Mouse (Mus musculus) intestine, embryonic 14.5 days (tissue): ENCODE data around the gene Samd10. TPM values are rescaled to one million over a fixed set of nuclear protein-coding genes. Genes with fewer than 3 reads are reported as not detected.

Experiments used
- ATAC-seq: fragments of 200-750 bp; cut with Nextera tagmentation; replicated peaks from 2 replicates; pipeline ENCODE4 v1.8.0; 2017; ENCODE audit warnings: low read depth, moderate number of reproducible peaks, moderate TSS enrichment, moderate library complexity; ENCODE audit not compliant: low FRiP score, low TSS enrichment
- DNase-seq: peaks from one replicate; pipeline ENCODE4 v3.0.0-alpha.2; 2018; ENCODE audit warnings: low spot score
- H3K27ac ChIP-seq: fragments of 300-500 bp; sonication (generic); 2 replicates; pipeline ENCODE4 v1.5.1; 2014; ENCODE audit warnings: low read depth, mild to moderate bottlenecking, control low read depth
- H3K27me3 ChIP-seq: fragments of 300-500 bp; sonication (generic); replicated peaks from 2 replicates; pipeline ENCODE4 v1.6.1; 2014; ENCODE audit warnings: low read length, control low read depth; ENCODE audit not compliant: control insufficient read depth, insufficient read depth
- H3K36me3 ChIP-seq: fragments of 300-500 bp; sonication (generic); 2 replicates; pipeline ENCODE4 v1.6.1; 2014; ENCODE audit warnings: low read length, control low read depth; ENCODE audit not compliant: control insufficient read depth, insufficient read depth
- H3K4me1 ChIP-seq: fragments of 300-500 bp; sonication (generic); replicated peaks from 2 replicates; pipeline ENCODE4 v1.6.1; 2014; ENCODE audit warnings: low read length, control low read depth, mixed read lengths; ENCODE audit not compliant: control insufficient read depth, insufficient read depth
- H3K4me2 ChIP-seq: fragments of 300-500 bp; sonication (generic); 2 replicates; pipeline ENCODE4 v1.6.1; 2014; ENCODE audit warnings: low read length
- H3K4me3 ChIP-seq: fragments of 300-500 bp; sonication (generic); 2 replicates; pipeline ENCODE4 v1.5.1; 2014; ENCODE audit warnings: low read depth, low read length, control low read depth, mixed read lengths
- H3K9ac ChIP-seq: fragments of 300-500 bp; sonication (generic); 2 replicates; pipeline ENCODE4 v1.6.1; 2014; ENCODE audit warnings: mild to moderate bottlenecking, low read length
- H3K9me3 ChIP-seq: fragments of 300-500 bp; sonication (generic); 2 replicates; pipeline ENCODE4 v1.6.1; 2016; ENCODE audit warnings: low read length, control low read depth; ENCODE audit not compliant: control insufficient read depth
- WGBS: fragments of 180-500 bp; shearing (Covaris S2); extraction: QIAGEN DNeasy Blood & Tissue Kit; methylation state at CpG from one replicate; pipeline ENCODE4 v1.1.7; 2014; 5-methylcytosine and 5-hydroxymethylcytosine counted together
- polyA plus RNA-seq: library from polyadenylated mRNA; unstranded; fragments of >200 nt; fragmentation: Nextera tagmentation; extraction: Ambion mirVana; gene quantifications from 2 replicates; pipeline ENCODE4 v1.2.1, GENCODE M21; 2014

Gene Samd10
- polyA plus RNA-seq, 1 experiment from 2014 or later = 26.4 TPM

- Histone ChIP-seq H3K4me3 (no peak overlapping the region), H3K9me3 (no peaks in the 10 kb centered on the region), H3K9ac (no peak overlapping the region), H3K4me2 (no peak overlapping the region), H3K27ac (no peak overlapping the region), H3K36me3 (peaks cover 19% of the 10 kb centered on the region), H3K4me1 (no peaks in the 10 kb centered on the region), H3K27me3 (no peaks in the 10 kb centered on the region)
- DNase-seq (peak; percentile 65), ATAC-seq (no peak)
- 70% methylated on average over 7 of the region's 7 CpGs for WGBS
These were observed 30.6 kb downstream of the Samd10 start for GRCm38 (mm10) chr2:181568272-181569008.

- Histone ChIP-seq H3K9ac (no peak overlapping the region), H3K27ac (no peak overlapping the region), H3K4me1 (no peaks in the 10 kb centered on the region), H3K4me2 (no peak overlapping the region), H3K27me3 (no peaks in the 10 kb centered on the region), H3K9me3 (no peaks in the 10 kb centered on the region), H3K36me3 (peaks cover 12% of the 10 kb centered on the region), H3K4me3 (no peak overlapping the region)
- DNase-seq (peak; percentile 40), ATAC-seq (no peak)
- 89% methylated on average over 3 of the region's 3 CpGs for WGBS
These were observed 31.7 kb downstream of the Samd10 start for GRCm38 (mm10) chr2:181567338-181567737.

GRCm38 (mm10) chr2:181553772-181554171 is 45.2 kb downstream of the Samd10 start:
- Histone ChIP-seq H3K27me3 (no peaks in the 10 kb centered on the region), H3K4me3 (no peak overlapping the region), H3K4me2 (no peak overlapping the region), H3K4me1 (no peaks in the 10 kb centered on the region), H3K27ac (no peak overlapping the region), H3K9ac (no peak overlapping the region), H3K36me3 (peaks cover 47% of the 10 kb centered on the region), H3K9me3 (no peaks in the 10 kb centered on the region)
- DNase-seq (no peak), ATAC-seq (no peak)

- Histone ChIP-seq H3K4me1 (no peaks in the 10 kb centered on the region), H3K9ac (no peak overlapping the region), H3K27me3 (no peaks in the 10 kb centered on the region), H3K4me2 (no peak overlapping the region), H3K36me3 (peaks cover 77% of the 10 kb centered on the region), H3K4me3 (no peak overlapping the region), H3K27ac (no peak overlapping the region), H3K9me3 (no peaks in the 10 kb centered on the region)
- 95% methylated on average over 2 of the region's 2 CpGs for WGBS
- ATAC-seq (no peak), DNase-seq (no peak)
These were observed 48.8 kb downstream of the Samd10 start for GRCm38 (mm10) chr2:181550233-181550632.

GRCm38 (mm10) chr2:181548682-181549081 is 50.3 kb downstream of the Samd10 start:
- Histone ChIP-seq H3K9me3 (no peaks in the 10 kb centered on the region), H3K36me3 (peaks cover 76% of the 10 kb centered on the region)

GRCm38 (mm10) chr2:181548227-181548626 is 50.8 kb downstream of the Samd10 start:
- Histone ChIP-seq H3K9me3 (no peaks in the 10 kb centered on the region), H3K4me1 (no peaks in the 10 kb centered on the region), H3K27me3 (no peaks in the 10 kb centered on the region), H3K36me3 (peaks cover 76% of the 10 kb centered on the region), H3K9ac (no peak overlapping the region), H3K4me3 (no peak overlapping the region), H3K4me2 (no peak overlapping the region), H3K27ac (no peak overlapping the region)
- DNase-seq (no peak), ATAC-seq (no peak)
- WGBS = 73% methylated on average over 1 of the region's 1 CpGs

More at GRCm38 (mm10) chr2:181548682-181549081, 50.3 kb downstream of the Samd10 start:
- Histone ChIP-seq H3K27ac (no peak overlapping the region), H3K27me3 (no peaks in the 10 kb centered on the region), H3K4me3 (no peak overlapping the region), H3K4me1 (no peaks in the 10 kb centered on the region), H3K4me2 (no peak overlapping the region), H3K9ac (no peak overlapping the region)
- DNase-seq = no peak
- WGBS = 82% methylated on average over 5 of the region's 5 CpGs
- ATAC-seq = no peak

GRCm38 (mm10) chr2:181546142-181546541 is 52.9 kb downstream of the Samd10 start:
- Histone ChIP-seq H3K36me3 (peaks cover 61% of the 10 kb centered on the region), H3K4me3 (no peak overlapping the region)

More at GRCm38 (mm10) chr2:181546142-181546541, 52.9 kb downstream of the Samd10 start:
- Histone ChIP-seq H3K9ac (no peak overlapping the region), H3K27ac (no peak overlapping the region), H3K27me3 (no peaks in the 10 kb centered on the region), H3K9me3 (no peaks in the 10 kb centered on the region), H3K4me1 (no peaks in the 10 kb centered on the region), H3K4me2 (no peak overlapping the region)
- DNase-seq (no peak), ATAC-seq (no peak)
- 95% methylated on average over 7 of the region's 7 CpGs for WGBS
